Mouse (Mus musculus) kidney, postnatal 10 days (tissue): ENCODE results near the gene Ccdc93.

ENCODE experiments used
- DNase-seq: peaks from one replicate; pipeline ENCODE4 v3.0.0; 2021; ENCODE audit warnings: mixed read lengths

Ccdc93 gene

GRCm38 (mm10) chr1:121448166-121448565 lies 17.3 kb downstream of the Ccdc93 start:
- no peak for DNase-seq

GRCm38 (mm10) chr1:121451009-121451408 lies 20.2 kb downstream of the Ccdc93 start:
- DNase-seq = no peak

DNA sequence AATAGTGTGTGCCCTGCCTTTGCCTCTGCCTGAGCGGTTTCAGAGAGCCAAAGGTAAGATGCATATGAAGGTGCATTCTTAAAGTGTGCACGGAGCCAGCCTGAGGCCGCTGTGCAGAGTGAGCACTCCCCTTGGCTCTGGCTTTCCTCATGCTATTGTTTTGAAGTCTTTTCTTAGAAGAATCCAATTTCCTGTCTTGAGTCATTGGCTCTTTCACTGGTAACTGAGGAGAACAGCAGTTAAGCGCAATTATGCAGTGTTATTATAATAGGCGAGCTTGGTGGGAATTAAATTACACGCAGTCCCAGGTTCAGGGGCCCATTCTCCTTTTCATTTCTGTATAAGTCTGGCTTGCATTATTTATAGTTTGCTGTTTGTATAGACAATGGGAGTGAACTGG lies 21.6 kb downstream of the Ccdc93 start:
- DNase-seq = no peak

GRCm38 (mm10) chr1:121453053-121453452 lies 22.2 kb downstream of the Ccdc93 start:
- no peak for DNase-seq

DNA sequence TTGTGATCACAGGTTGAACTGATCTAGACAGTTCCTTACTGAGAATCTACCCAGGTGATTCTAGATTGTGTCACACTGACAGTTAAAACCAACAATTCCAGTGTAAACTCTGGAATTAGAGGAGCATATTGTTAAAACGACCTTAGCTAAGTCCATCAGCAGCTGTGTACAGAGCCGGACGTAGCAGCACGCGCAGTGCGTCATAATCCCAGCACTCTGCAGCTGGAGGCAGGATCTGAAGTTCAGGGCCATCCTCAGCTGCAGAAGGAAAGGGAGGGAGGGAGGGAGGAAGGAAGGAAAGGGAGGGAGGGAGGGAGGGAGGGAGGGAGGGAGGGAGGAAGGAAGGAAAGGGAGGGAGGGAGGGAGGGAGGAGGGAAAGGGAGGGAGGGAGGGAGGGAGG lies 24.1 kb downstream of the Ccdc93 start:
- DNase-seq = no peak

DNA sequence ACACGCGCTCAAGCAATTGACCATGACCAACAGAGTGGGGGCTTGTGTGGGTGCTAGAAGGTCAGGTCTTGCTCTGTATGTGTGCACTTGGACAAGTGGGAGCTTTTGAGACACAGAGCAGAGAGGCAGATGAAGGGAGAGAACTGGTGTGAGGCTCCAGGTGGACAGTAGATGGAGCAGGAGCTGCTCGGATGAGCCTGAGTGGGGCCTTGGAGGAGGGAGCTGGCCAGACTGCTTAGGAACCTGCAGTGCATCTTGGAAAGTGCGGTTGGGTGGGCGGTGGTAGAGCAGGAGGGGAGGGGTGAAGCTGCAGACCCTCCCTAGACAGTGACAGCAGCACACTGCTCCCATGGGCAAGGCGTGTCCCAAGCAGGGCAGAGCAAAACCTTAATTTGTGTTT lies 29.2 kb downstream of the Ccdc93 start:
- DNase-seq = peak; percentile 14

DNA sequence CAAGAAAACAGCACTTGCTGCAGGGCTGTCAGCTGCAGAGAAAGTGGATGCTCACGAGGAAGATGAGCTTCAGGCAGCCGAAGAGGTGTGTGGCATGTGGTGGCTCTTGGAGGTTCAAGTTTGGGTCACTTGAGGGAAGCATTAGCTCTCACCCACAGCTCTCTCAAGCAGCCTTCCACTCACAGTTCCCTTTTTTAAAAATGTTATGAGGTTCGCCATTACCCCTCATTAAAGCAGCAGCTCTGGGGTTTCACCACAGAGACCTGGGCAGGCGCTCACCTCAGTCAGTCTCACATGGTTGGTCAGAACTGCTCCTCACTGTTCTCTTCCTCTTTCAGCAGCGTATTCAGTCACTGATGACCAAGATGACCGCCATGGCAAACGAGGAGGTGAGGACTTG lies 31.0 kb downstream of the Ccdc93 start:
- no peak for DNase-seq

DNA sequence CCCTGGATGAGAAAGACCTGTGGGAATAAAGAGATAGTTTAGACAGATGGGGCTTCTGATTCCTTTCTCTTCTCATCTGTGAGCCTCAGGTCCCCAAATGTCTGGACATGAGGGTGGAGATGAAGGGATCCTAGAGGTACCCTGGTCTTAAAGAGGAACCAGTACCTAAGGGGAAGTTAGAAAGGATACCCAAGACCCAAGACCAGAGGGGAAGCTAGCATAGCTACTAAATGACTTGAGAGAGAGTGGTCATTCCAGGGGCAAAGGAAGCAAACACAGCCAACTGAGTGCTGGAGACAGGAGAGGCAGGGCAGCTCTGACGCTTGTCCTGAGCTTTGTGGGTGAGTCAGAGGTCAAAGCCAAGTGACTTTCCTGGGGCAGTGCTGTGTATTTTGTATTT lies 31.8 kb downstream of the Ccdc93 start:
- no peak for DNase-seq

DNA sequence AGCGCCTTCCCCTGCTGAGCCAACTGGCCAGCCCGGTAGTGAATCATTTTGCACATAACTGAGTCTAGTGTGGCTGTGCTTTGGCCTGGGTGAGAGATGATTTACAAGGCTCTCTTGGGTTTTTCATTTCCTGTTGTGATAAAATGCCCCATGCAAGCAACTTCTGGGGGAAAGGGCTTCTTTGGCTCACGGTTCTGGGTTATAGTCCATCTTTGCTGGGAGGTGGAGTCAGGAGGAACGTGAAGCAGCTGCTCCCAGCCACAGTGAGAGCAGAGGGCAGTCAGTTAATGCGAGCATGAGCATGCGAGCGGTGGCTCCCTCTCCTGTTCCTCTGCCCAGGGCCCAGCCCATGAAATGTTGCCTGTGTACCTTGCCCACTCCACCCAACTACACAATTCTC lies 33.0 kb downstream of the Ccdc93 start:
- DNase-seq = peak; percentile 62

GRCm38 (mm10) chr1:121466276-121466675 lies 35.4 kb downstream of the Ccdc93 start:
- DNase-seq = no peak

DNA sequence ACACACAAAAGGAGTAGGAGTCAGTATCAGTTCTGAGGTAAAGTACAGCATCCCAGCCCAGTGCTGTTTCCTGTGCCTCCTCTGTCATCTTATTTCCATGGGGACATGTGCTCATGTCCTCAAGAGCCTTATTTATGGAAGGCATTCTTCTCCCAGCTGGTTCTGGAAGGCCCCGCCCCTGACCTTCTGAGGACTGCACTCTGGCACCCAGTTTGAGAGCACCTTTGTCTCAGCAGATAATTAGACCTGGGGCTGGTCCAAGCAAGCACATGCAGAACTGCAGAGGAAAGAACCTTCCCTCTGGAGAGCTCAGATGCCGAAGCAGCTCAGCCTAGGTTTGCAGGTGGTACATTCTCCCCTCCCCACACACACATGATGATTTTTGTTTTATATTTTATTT lies 37.4 kb downstream of the Ccdc93 start:
- DNase-seq = no peak

GRCm38 (mm10) chr1:121471503-121471902 lies 40.7 kb downstream of the Ccdc93 start:
- no peak for DNase-seq

DNA sequence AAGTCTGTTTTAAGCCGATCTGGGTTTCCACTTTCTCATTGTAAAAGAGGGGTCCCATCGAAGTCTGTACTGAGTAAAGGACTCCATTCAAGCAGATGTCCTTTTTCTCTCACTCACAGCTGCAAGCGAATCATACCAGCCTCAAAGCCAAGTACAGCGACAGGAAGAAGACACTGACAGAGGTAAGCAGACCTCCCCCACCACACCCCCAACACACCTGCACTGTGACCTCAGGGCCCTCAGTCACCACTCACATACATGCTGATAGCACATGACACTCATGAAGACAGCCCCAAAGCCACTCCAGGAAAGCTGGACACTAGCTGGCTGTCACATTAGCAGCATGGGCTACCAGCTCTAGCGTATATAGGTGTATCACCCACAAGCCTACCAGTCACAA lies 46.9 kb downstream of the Ccdc93 start:
- DNase-seq = no peak

DNA sequence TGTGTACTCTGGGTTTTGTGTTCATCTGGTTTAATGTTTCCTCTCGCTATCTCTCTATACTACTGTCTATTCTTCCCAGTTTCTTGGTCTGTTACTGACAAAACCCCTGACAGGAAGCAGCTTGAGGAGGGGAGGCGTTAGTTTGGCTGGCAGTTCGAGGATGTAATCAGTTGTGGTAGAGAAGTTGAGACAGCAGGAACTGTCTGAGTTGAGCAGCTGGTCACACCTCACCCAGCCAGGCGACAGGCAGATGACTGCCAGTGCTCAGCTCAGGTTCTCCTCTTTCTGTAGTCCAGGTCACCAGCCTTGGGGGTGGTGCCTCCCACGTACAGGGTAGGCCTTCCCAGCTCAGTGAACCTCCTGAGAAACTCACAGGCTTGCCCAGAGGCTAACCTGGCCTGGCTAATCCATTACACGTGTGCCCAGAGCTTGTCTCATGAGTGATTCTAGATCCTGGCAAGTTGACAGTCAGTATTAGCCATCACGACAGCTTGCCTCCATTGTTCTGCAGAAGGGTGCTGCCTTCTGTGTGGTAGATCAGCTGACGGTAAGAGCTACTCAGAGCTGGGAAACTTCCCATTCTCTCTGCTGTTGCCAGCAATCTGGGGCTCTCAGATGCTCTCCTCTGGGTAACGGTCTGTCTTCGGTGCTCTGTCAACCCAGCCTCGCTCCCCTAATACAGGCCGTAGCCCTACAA lies 47.6 kb downstream of the Ccdc93 start:
- no peak for DNase-seq

DNA sequence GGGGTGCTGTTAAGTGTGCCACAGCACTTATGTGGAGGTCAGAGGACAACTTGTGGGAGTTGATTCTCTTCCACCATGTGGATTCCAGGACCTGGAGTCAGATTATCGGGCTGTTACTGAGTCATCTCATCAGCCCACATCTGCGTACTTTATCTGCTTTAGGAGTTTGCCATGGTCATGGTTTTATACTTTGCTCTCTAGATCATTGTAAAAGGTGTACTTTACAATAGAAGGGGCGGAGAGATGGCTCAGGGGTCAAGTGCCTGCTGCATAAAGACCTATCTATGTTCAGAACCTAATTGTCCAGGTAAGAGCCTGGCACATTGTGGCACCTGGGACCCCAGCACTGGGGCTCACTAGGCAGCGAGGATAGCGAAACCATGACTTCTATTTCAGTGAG lies 48.6 kb downstream of the Ccdc93 start:
- no peak for DNase-seq

GRCm38 (mm10) chr1:121483091-121483490 lies 52.2 kb downstream of the Ccdc93 start:
- no peak for DNase-seq

DNA sequence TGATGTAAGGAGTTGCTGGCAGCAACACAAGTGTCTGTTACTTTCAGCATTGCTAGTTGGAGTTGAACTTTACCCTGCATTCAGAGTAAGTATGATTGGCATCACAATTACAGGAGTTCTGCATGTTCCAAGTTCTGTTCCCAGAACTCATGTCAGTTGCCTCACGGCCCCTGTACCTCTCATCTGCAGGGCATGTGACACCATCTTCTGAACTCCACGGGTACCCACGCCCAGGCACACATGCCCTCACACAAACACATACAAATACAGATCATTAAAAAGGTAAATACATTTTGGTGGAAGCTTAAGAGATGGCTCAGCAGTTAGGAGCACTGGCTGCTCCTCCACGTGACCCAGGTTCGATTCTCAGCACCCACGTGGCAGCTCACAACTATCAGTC lies 56.0 kb downstream of the Ccdc93 start:
- no peak for DNase-seq

- peak; percentile 49 for DNase-seq
These were observed 59.4 kb downstream of the Ccdc93 start for GRCm38 (mm10) chr1:121490241-121490640.

DNA sequence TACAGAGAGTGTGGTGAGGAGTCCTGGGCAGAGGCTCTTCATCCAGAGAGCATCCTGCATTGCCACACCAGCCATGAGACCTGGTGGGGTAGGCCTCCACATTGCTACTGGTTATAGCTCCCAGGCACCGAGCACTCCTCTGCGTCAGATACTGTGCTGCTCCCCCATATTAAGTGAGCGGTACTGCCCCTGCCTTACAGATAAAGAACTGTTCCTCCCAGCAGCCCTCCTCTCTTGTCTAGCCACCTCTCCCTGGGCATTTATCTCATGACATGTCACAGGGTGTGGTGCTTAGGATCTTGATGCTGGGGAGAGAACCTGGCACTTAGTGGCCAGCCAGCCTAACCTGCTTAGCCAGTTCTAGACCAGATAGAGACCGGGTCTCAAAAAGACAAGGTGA lies 66.2 kb downstream of the Ccdc93 start:
- no peak for DNase-seq

GRCm38 (mm10) chr1:121508729-121509128 lies 77.9 kb downstream of the Ccdc93 start:
- DNase-seq = no peak

- no peak for DNase-seq
These were observed 79.7 kb downstream of the Ccdc93 start for GRCm38 (mm10) chr1:121510420-121511140.

- DNase-seq = no peak
These were observed 80.3 kb downstream of the Ccdc93 start for GRCm38 (mm10) chr1:121511186-121511585.

GRCm38 (mm10) chr1:121511966-121512365 lies 81.1 kb downstream of the Ccdc93 start:
- DNase-seq = no peak

GRCm38 (mm10) chr1:121518609-121519008 lies 87.8 kb downstream of the Ccdc93 start:
- DNase-seq = no peak

DNA sequence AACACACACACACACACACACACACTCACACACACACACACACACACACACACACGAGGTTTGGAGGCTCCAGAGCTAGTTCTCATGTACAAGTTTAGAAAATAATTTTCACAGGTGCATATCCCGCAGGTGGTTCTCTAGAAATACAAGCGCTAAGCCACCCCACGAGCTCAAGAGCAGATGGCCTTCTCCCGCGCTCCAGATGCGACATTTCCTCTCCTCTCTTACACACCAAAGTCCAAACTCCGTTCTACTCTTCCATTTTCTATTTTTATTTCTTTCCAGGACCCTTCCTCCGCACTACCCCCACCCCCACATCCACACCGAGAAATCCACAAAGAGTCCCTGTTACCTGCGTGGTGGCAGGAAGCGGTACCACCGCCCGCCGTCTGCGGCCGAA lies 96.2 kb downstream of the Ccdc93 start:
- no peak for DNase-seq
